Mouse (Mus musculus) lung, postnatal 10 days (tissue): Measurements from ENCODE around the gene Hist2h3b.
"Not testable (repeated sequence)": the region's sequence is repeated elsewhere in the genome, so short reads cannot be mapped to it uniquely, and the experiment has no call there.

Experiments used
- DNase-seq: peaks from one replicate; pipeline ENCODE4 v3.0.0; 2021

Hist2h3b gene

GRCm38 (mm10) chr3:96239949-96240798 lies 28.3 kb upstream of the Hist2h3b start, which contains the start of gene Hist2h2aa2:
Gene Hist2h2aa2, minus strand, starts transcription at chr3:96240276.
- DNase-seq: peak; percentile 97

DNA sequence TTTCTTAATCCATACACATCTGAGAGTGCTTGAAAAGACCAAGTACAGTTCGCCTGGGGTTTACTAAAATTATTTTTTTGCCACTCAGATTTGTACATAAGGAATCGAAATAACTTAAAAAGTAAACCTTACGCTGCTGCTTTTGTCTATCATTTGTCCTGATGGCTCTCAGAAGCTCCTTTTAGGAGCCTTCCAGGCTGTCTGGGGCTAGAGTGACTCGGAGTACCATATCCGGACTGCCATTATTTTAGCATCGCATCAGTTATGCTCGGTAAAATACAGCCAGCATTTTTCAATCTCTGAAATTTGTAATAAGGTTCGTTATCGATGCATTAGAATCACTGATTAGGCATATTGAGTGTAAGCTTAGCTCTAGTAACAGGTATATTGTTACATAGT lies 27.7 kb upstream of the Hist2h3b start:
- no peak for DNase-seq

DNA sequence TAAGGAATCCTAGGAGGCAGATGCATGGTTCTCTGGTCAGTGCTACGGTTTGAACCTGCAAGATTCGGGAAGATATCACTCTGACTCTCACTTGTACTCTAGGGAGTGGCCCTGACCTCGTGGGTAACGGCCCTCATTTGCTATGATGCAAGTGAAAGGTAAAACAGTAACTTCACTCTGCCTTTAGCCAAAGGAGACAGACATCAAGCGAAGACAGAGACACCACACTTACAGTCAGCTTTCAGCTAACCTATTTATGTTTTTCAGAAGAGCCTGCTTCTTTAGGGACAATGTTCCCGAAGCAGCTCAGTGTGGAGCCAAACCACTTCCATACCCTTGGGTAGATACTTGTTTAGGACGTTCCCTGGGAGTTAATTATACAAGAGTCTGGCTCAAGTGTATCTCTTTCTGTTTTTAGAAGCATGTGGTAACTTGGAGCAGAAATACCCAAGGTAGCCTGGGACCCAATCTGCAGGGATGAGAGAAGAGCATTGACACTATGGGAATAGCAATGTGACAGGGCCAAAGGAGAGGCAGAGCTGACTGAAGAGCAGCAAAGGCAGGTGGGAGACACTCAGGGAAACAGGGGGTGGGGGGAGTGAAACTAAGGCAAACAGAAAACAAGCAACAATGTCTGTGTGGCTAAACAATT lies 24.4 kb upstream of the Hist2h3b start:
- no peak for DNase-seq

DNA sequence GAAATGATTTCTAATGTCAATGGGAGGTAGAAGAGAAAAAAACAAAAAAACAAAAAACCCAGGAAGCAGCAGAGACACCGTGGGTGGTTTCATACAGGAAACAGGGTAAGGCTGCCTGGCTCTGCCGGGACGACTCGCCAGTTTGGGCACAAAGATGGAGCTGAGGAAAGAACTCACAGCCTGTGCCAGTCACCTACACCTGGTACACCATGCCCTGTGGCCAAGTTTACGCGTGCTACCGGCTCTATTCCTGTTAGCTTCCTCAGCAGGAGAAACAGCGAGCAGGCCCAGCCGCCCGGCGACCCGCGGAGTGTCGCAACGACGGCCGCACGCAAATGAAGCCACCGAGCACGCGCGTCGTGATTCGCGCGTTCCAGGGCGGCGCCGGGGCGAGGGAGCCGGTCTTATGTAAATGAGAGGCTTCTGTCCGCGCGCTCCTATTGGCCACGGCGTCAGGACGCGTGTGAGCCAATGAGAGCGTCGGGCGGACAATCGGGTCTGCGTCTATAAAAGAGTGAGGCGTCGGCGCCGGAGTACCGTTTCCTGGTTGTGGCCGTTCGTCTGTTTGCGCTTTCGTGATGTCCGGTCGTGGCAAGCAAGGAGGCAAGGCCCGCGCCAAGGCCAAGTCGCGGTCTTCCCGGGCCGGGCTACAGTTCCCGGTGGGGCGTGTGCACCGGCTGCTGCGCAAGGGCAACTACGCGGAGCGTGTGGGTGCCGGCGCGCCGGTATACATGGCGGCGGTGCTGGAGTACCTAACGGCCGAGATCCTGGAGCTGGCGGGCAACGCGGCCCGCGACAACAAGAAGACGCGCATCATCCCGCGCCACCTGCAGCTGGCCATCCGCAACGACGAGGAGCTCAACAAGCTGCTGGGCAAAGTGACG lies 23.2 kb upstream of the Hist2h3b start, which contains the start of gene Hist2h2aa1:
Hist2h2aa1 (plus strand) TSS at position 495 of the 884 bp plus-strand sequence.
- peak; percentile 87 for DNase-seq

GRCm38 (mm10) chr3:96246018-96246417 lies 22.4 kb upstream of the Hist2h3b start:
- not testable (repeated sequence) for DNase-seq

GRCm38 (mm10) chr3:96246427-96246856 lies 22.0 kb upstream of the Hist2h3b start, which contains the start of gene Hist2h3c1:
Gene Hist2h3c1, plus strand, starts transcription at chr3:96246685.
- not testable (repeated sequence) for DNase-seq

DNA sequence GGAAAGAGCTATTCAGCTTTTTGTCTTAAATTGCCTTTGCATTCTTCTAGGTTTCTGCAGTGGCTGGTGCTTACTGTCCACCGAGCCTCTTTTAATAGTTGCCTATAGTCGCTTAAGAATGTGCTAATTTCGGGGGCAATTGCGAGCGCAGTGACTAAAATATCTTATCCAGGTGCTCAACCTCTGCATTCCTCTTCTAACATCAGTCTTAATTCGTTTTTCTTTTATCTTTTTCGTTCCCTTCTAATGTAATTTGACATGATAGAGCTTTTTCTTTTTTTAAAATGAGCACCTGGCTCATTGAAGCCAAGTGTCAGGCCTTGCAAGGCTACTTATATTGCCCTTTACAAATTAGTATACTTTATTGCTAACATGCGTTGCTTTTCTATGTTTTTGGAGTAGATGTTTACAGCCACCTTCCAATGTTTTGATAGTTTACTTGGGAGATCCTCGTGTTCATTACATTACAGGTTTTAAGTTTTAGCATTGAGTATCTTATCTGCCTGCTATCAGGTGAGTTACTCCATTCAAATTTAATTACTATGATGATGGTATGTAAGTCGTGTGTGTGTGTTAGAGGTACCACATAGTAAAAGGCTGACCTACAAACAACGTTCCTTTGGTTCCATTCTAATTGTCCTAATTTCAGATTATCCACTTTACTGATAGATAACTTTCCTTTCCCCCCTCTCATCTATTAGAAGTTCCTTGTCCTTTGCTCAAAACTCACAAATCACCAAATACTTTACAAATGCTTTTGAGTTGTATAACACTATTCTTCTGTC lies 20.9 kb upstream of the Hist2h3b start:
- DNase-seq: no peak

DNA sequence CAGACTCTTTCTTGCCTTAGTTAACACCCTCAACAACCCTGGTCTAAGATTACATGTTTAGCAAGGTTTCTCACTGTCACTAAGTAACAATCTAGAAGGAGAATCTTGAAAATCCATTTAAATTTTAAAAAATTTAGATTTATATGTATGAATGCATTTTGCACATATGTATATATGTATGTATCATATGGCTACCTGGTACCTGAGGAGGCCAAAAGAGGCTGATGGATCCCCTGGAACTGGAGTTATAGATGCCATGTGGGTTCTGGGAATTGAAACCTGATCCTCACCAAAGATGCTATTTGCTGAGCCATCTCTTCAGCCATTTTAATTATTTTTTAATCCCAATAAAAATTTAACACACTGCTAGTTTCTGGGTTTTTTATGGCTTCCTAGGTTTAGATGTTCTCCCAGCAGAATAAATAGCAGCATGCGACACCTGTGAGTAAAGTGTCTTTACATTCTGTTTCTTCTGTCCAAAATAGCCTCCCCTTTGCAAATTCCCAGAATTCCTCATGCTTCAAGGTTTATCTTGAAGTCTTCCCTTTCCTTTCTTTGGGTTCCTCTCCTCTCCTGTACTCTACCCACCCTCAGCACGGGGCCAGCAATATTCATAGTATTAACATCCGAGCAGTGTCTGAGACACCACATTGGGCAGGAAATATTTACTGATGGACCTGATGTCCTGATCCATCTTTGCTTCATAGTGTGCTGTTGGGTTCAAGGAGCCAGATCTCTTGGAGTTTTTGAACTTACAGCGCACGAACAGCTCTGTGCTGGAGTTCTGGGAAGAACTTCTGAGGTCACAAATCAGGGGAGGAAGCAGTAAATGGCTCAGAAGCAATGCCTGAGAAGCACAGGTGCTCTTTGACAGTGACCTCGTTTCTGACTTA lies 20.1 kb upstream of the Hist2h3b start:
- no peak for DNase-seq

- no peak for DNase-seq
Observed at GRCm38 (mm10) chr3:96249034-96249345, 19.5 kb upstream of the Hist2h3b start.

DNA sequence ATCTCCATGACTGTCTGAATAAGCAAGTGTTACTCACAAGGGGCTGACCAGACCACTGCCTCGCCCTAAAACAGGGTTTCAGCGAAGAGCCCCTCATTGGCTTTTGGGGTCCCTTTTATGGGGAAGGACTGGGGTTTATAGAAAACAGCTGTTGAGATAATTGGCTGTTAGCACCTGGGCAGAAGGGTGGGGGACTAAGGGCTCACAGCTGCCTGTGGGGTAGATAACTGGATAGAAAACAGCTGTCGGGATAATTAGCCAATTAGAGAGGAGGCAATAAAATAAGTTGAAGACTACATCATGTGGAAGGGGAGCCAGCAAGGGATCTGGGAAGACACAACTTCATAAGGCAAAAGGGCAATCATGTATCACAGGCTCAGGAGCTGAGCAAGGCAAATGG lies 17.6 kb upstream of the Hist2h3b start:
- DNase-seq: no peak

- no peak for DNase-seq
Observed at GRCm38 (mm10) chr3:96251787-96252186, 16.7 kb upstream of the Hist2h3b start.

- no peak for DNase-seq
Observed at GRCm38 (mm10) chr3:96254683-96255355, 13.6 kb upstream of the Hist2h3b start.

GRCm38 (mm10) chr3:96255926-96256593 lies 12.4 kb upstream of the Hist2h3b start:
- peak; percentile 49 for DNase-seq

DNA sequence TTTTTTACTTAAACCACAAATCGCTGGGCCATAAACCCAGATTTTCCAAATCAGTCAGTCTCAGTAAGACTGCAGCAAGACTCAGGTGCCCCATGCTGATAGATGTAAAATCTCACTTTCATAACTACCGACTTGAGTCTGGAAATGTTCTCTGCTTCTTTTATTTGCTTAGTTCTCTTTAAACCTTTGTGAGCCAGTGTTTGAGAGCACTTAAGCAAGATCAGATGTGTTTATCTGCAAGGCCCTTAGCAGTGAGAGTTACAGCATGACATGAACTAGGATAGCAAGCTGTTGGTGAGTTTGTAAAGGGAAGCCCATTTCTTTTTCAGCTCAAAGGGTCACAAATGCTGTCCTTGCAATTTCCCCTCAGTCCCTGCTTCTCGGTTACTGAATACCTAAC lies 11.3 kb upstream of the Hist2h3b start:
- no peak for DNase-seq

- no peak for DNase-seq
Observed at GRCm38 (mm10) chr3:96260220-96260619, 8.2 kb upstream of the Hist2h3b start.

DNA sequence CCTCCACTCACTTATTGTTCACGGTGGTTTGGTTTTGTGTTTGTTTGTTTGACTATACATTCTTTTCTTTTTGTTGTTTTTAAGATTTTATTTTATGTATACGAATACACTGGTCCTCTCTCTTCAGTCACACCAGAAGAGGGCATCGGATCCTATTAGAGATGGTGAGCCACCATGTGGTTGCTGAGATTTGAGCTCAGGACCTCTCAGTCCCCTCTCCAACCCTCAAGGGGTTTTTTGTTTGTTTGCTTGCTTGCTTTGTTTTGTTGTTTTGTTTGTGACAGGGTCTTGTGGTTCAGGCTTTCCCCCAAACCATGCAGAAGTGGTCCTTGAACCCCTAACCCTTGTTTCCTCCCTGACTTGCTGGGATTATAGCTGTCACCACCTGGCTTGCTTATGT lies 6.8 kb upstream of the Hist2h3b start:
- no peak for DNase-seq

- peak; percentile 92 for DNase-seq
Observed at GRCm38 (mm10) chr3:96262216-96262875, 6.1 kb upstream of the Hist2h3b start.

DNA sequence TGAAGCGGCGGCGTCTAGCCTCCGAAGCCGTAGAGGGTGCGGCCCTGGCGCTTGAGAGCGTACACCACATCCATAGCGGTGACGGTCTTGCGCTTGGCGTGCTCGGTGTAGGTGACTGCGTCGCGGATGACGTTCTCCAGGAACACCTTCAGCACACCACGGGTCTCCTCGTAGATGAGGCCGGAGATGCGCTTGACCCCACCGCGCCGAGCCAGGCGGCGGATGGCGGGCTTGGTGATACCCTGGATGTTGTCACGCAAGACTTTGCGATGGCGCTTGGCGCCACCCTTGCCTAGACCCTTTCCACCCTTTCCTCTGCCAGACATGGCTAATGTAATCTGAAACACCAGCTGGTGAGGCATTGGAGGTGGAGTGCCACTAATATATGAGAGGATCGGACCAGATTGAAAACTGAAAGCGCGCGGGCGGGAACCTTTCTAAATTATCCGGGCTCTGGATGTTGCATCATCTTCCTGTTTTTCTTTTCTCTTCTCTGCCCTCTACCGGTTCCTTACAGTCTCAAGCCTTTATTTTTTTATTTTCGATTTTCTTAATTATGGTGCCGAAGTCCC lies 5.4 kb upstream of the Hist2h3b start, which contains the start of gene Hist2h4:
Hist2h4 (minus strand) TSS at position 333 of the 572 bp plus-strand sequence.
- DNase-seq: peak; percentile 98
